Comparison of ENCODE assay signal across 15 mouse cellular contexts in genomic region chr2:132515076-132515475, GRCm38 (mm10).
DNase-seq lines count a peak whose midpoint lies in the region.
"Had no signal": no experiment of that assay in that cellular context is flagged by ENCODE, and none has a peak within 500 bp of the region (broad histone marks: within the 10 kb centered on the region; RNA-seq: fewer than 3 reads in every experiment).

No protein-coding gene starts in this region.

- intact Hi-C loops in left cerebral cortex, postnatal 14 days (cut with DNase I), result loop anchor here (5.0 to 10.0 kb wide), 3 partner anchors 270 to 392 kb away; partner anchors contain the start of genes Chgb, Mcm8 and Trmt6

- DNase-seq in cerebellum, adult 9-11 months, result peak; percentile 42
- DNase-seq in cerebellum, adult 11 months, result no peak
- DNase-seq in thymus, postnatal 14 days, result peak; percentile 16
- no peak for DNase-seq in thymus, postnatal 36 days
- DNase-seq in MN1 (ENCODE audit: low spot score), result peak; percentile 76
- peak; percentile 37 for DNase-seq in naive thymus-derived CD4-positive, alpha-beta T cell, adult 2 months (ENCODE audit: low read depth)
- DNase-seq in left cerebral cortex, postnatal 14 days (ENCODE audit: low spot score in 2 of 2), result no peak
- no peak for DNase-seq in lung, postnatal 25 days (ENCODE audit: low spot score)
- DNase-seq: adrenal gland, adult 2 months; B cell, adult 2 months; gastrocnemius, postnatal 10 days; kidney, adult 9 months; liver, embryonic 13.5 days; lung, adult 2 months; lung, postnatal 4 days had no signal

Comparison
In these comparisons a context has a peak if more than half of its experiments do, and no peak if none do; other contexts are left out.
1. DNase-seq: peak in cerebellum, adult 9-11 months (single experiment), thymus, postnatal 14 days (single experiment), MN1 (single experiment) and naive thymus-derived CD4-positive, alpha-beta T cell, adult 2 months (single experiment); none in cerebellum, adult 11 months (single experiment), thymus, postnatal 36 days (0 of 2), left cerebral cortex, postnatal 14 days (0 of 2) and lung, postnatal 25 days (single experiment).